Mouse (Mus musculus) thymus, adult 2 months (tissue): ENCODE results near the gene Ambra1.

ENCODE experiments used
- CTCF ChIP-seq: fragments of 200-500 bp; IDR thresholded peaks from 2 replicates; pipeline ENCODE4 v1.5.1; 2012; ENCODE audit warnings: mild to moderate bottlenecking, control low read depth, low read length, moderate library complexity, borderline replicate concordance; ENCODE audit not compliant: control insufficient read depth, poor library complexity, insufficient read depth; ENCODE audit errors: extremely low read depth
- POLR2A ChIP-seq: fragments of 200-500 bp; IDR thresholded peaks from 2 replicates; pipeline ENCODE4 v1.6.1; 2012; ENCODE audit warnings: mild to moderate bottlenecking, low read length, control low read depth, moderate library complexity; ENCODE audit not compliant: control insufficient read depth, poor library complexity, insufficient read depth; ENCODE audit errors: extremely low read depth

DNA sequence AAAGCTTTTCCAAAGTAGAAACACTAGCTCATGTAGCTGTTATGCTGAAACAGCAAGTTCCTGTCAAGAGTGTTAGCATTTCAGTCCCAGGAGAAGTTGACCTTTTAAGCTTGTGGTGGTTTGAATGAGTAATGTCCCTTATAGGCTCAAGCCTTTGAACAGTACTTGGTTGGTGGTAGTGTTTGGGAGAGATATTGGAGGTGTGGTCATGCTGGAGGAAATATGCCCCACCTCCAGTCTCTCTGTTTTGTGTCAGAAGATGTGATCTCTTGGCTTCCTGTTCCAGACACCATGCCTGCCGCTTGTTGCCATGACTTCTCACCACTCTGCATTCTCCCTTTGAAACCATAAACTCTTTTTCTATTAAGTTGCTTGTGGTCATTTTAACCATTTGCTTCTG is 105.1 kb downstream of the Ambra1 start:
- TF ChIP-seq POLR2A: no peak
- no peak for TF ChIP-seq CTCF
